Mouse (Mus musculus) forebrain, embryonic 11.5 days (tissue): ENCODE results near the gene Plppr5. TPM values are rescaled to one million over a fixed set of nuclear protein-coding genes. Genes with fewer than 3 reads are reported as not detected.

Experiments
- ATAC-seq: fragments of 200-750 bp; cut with Nextera tagmentation; replicated peaks from 2 replicates; pipeline ENCODE4 v1.8.0; 2017; ENCODE audit warnings: moderate TSS enrichment; ENCODE audit not compliant: low FRiP score
- DNase-seq: peaks from one replicate; pipeline ENCODE4 v3.0.0-alpha.2; 2017; ENCODE audit warnings: low spot score
- H3K27ac ChIP-seq: fragments of 300-500 bp; sonication (generic); 2 replicates; pipeline ENCODE4 v1.5.1; 2014; ENCODE audit warnings: low read depth, low read length
- H3K27me3 ChIP-seq: fragments of 300-500 bp; sonication (generic); 2 replicates; pipeline ENCODE4 v1.6.1; 2014; ENCODE audit warnings: mild to moderate bottlenecking, low read length, mixed read lengths; ENCODE audit not compliant: control insufficient read depth, insufficient read depth
- H3K36me3 ChIP-seq: fragments of 300-500 bp; sonication (generic); 2 replicates; pipeline ENCODE4 v1.6.1; 2014; ENCODE audit warnings: mild to moderate bottlenecking, low read length, moderate library complexity, mixed read lengths; ENCODE audit not compliant: control insufficient read depth, insufficient read depth
- H3K4me1 ChIP-seq: fragments of 300-500 bp; sonication (generic); replicated peaks from 2 replicates; pipeline ENCODE4 v1.6.1; 2014; ENCODE audit warnings: low read length, mixed read lengths; ENCODE audit not compliant: control insufficient read depth, insufficient read depth
- H3K4me2 ChIP-seq: fragments of 300-500 bp; sonication (generic); 2 replicates; pipeline ENCODE4 v1.6.1; 2014; ENCODE audit warnings: low read depth, mild to moderate bottlenecking, low read length, moderate library complexity, mixed read lengths; ENCODE audit not compliant: severe bottlenecking
- H3K4me3 ChIP-seq: fragments of 300-500 bp; sonication (generic); 2 replicates; pipeline ENCODE4 v1.5.1; 2014; ENCODE audit warnings: low read depth, low read length
- H3K9ac ChIP-seq: fragments of 300-500 bp; sonication (generic); 2 replicates; pipeline ENCODE4 v1.6.1; 2014; ENCODE audit warnings: low read length
- H3K9me3 ChIP-seq: fragments of 300-500 bp; sonication (generic); 2 replicates; pipeline ENCODE4 v1.6.1; 2016; ENCODE audit warnings: low read length, mixed read lengths; ENCODE audit not compliant: control insufficient read depth
- WGBS: fragments of 180-500 bp; shearing (Covaris S2); extraction: QIAGEN DNeasy Blood & Tissue Kit; methylation state at CpG from one replicate; pipeline ENCODE4 v1.1.7; 2014; 5-methylcytosine and 5-hydroxymethylcytosine counted together
- polyA plus RNA-seq: library from polyadenylated mRNA; unstranded; fragments of >200 nt; fragmentation: Nextera tagmentation; extraction: Ambion mirVana; gene quantifications from 2 replicates; pipeline ENCODE4 v1.2.1, GENCODE M21; 2014

Plppr5 gene
- 0.09 and 0.29 TPM in 2 replicates for polyA plus RNA-seq

GRCm38 (mm10) chr3:117574529-117575252, at the start of gene Plppr5:
Plppr5 (plus strand) TSS chr3:117574836.
- Histone ChIP-seq H3K9ac (peak within 1 kb of the TSS; percentile 68), H3K36me3 (no peaks in the 10 kb centered on the region), H3K4me1 (0 out of 2 replicates have a peak, but pooled peaks cover 2% of the 10 kb centered on the region), H3K27me3 (peaks cover 5% of the 10 kb centered on the region; the same call in 1 of the 2 replicates), H3K9me3 (no peaks in the 10 kb centered on the region), H3K4me2 (peak within 1 kb of the TSS; percentile 96), H3K27ac (no peak within 1 kb of the TSS), H3K4me3 (peak within 1 kb of the TSS; percentile 61)
- ATAC-seq (peak; percentile 68), DNase-seq (no peak)
- 26% methylated on average over 20 of the region's 20 CpGs for WGBS

- WGBS = 89% methylated on average over 5 of the region's 5 CpGs
- H3K4me1 ChIP-seq = no peaks in the 10 kb centered on the region
- no peak overlapping the region for H3K27ac ChIP-seq
- H3K4me2 ChIP-seq = no peak overlapping the region
- no peaks in the 10 kb centered on the region for H3K36me3 ChIP-seq
- ATAC-seq (no peak), DNase-seq (no peak)
- H3K4me3 ChIP-seq = no peak overlapping the region
- no peaks in the 10 kb centered on the region for H3K27me3 ChIP-seq
- H3K9ac ChIP-seq = no peak overlapping the region
- no peaks in the 10 kb centered on the region for H3K9me3 ChIP-seq
Measured at GRCm38 (mm10) chr3:117549899-117550298, 24.7 kb upstream of the Plppr5 start.

DNA sequence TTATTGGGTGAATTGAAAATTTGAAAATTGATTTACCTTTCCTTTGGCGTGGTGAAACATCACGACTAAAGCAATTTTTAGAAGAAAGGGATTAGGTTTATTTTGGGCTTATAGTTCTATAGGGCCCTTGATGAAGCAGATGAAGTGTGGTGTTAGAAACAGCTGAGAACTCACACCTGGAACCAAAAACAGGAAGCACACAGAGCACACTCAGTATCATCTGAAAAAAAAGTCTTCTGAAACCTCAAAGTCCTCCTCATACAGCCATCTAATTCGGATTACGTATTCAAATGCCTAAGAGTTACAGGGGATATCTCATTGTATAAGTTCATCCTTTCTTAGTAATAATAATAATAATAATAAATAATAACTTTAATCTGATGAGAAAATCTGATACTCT, 24.1 kb upstream of the Plppr5 start:
- H3K9ac ChIP-seq = no peak overlapping the region
- no peaks in the 10 kb centered on the region for H3K36me3 ChIP-seq
- H3K27me3 ChIP-seq = no peaks in the 10 kb centered on the region
- ATAC-seq (no peak), DNase-seq (no peak)
- no peaks in the 10 kb centered on the region for H3K9me3 ChIP-seq
- no peaks in the 10 kb centered on the region for H3K4me1 ChIP-seq
- no peak overlapping the region for H3K4me3 ChIP-seq
- no peak overlapping the region for H3K27ac ChIP-seq
- WGBS = 94% methylated on average over 4 of the region's 4 CpGs
- no peak overlapping the region for H3K4me2 ChIP-seq

DNA sequence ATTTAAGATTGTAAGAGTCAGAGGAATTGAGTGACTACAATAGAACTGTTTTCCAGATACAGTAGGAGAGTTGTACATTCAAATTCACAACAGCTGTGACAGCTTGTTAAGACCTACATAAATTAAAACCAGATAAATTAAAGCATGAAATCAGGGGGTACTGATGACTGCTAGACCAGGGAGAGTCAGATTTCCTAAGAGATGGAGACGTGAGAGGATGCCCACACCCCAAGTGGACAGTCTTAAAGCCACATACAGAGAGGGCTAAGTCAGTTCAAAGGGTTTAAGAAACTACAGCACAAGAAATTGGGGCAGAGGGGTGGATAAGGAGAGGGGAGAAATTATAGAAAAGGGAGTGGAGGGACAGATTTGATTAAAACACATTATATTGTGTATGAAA, 17.7 kb upstream of the Plppr5 start:
- DNase-seq (no peak), ATAC-seq (peak; percentile 67)
- H3K36me3 ChIP-seq = no peaks in the 10 kb centered on the region
- no peak overlapping the region for H3K4me2 ChIP-seq
- H3K27ac ChIP-seq = no peak overlapping the region
- no peaks in the 10 kb centered on the region for H3K9me3 ChIP-seq
- H3K4me3 ChIP-seq = no peak overlapping the region
- H3K4me1 ChIP-seq = no peaks in the 10 kb centered on the region
- no peaks in the 10 kb centered on the region for H3K27me3 ChIP-seq
- 58% methylated on average over 1 of the region's 1 CpGs for WGBS
- no peak overlapping the region for H3K9ac ChIP-seq

GRCm38 (mm10) chr3:117575253-117575927, 754 bp downstream of the Plppr5 start:
- peak overlapping the region; percentile 61 for H3K4me3 ChIP-seq
- DNase-seq = peak; percentile 76
- WGBS = under 1% methylated on average over 71 of the region's 74 CpGs
- H3K4me1 ChIP-seq = 0 out of 2 replicates have a peak, but pooled peaks cover 2% of the 10 kb centered on the region
- H3K9me3 ChIP-seq = no peaks in the 10 kb centered on the region
- no peaks in the 10 kb centered on the region for H3K36me3 ChIP-seq
- H3K4me2 ChIP-seq = peak overlapping the region; percentile 96
- peak overlapping the region; percentile 68 for H3K9ac ChIP-seq
- no peak overlapping the region for H3K27ac ChIP-seq
- peak; percentile 88 for ATAC-seq
- H3K27me3 ChIP-seq = peaks cover 5% of the 10 kb centered on the region; the same call in 1 of the 2 replicates

GRCm38 (mm10) chr3:117575928-117576254, 1.3 kb downstream of the Plppr5 start:
- 16% methylated on average over 3 of the region's 3 CpGs for WGBS
- peaks cover 5% of the 10 kb centered on the region; the same call in 1 of the 2 replicates for H3K27me3 ChIP-seq
- 0 out of 2 replicates have a peak, but pooled peaks cover 2% of the 10 kb centered on the region for H3K4me1 ChIP-seq
- peak overlapping the region; percentile 61 for H3K4me3 ChIP-seq
- H3K27ac ChIP-seq = no peak overlapping the region
- no peaks in the 10 kb centered on the region for H3K36me3 ChIP-seq
- H3K9me3 ChIP-seq = no peaks in the 10 kb centered on the region
- DNase-seq (no peak), ATAC-seq (peak; percentile 3; the same call in 1 of the 2 replicates)
- H3K9ac ChIP-seq = peak overlapping the region; percentile 68; the same call in 1 of the 2 replicates
- H3K4me2 ChIP-seq = peak overlapping the region; percentile 96

GRCm38 (mm10) chr3:117577349-117577748, 2.7 kb downstream of the Plppr5 start:
- Histone ChIP-seq H3K27ac (no peak overlapping the region), H3K36me3 (no peaks in the 10 kb centered on the region), H3K27me3 (peaks cover 5% of the 10 kb centered on the region; the same call in 1 of the 2 replicates), H3K4me3 (no peak overlapping the region), H3K4me2 (no peak overlapping the region), H3K4me1 (0 out of 2 replicates have a peak, but pooled peaks cover 2% of the 10 kb centered on the region), H3K9ac (no peak overlapping the region), H3K9me3 (no peaks in the 10 kb centered on the region)
- ATAC-seq (no peak), DNase-seq (no peak)
- 98% methylated on average over 2 of the region's 2 CpGs for WGBS

- no peak overlapping the region for H3K4me3 ChIP-seq
- WGBS = 87% methylated on average over 2 of the region's 2 CpGs
- H3K27ac ChIP-seq = no peak overlapping the region
- H3K4me1 ChIP-seq = no peaks in the 10 kb centered on the region
- no peaks in the 10 kb centered on the region for H3K9me3 ChIP-seq
- no peaks in the 10 kb centered on the region for H3K27me3 ChIP-seq
- ATAC-seq (no peak), DNase-seq (no peak)
- H3K9ac ChIP-seq = no peak overlapping the region
- no peaks in the 10 kb centered on the region for H3K36me3 ChIP-seq
- no peak overlapping the region for H3K4me2 ChIP-seq
Measured at GRCm38 (mm10) chr3:117582628-117583027, 8.0 kb downstream of the Plppr5 start.
